Mouse (Mus musculus) spleen, adult 2 months (tissue): ENCODE measurements around the gene Cpne5.

Experiments
- CTCF ChIP-seq: fragments of 200-500 bp; IDR thresholded peaks from 2 replicates; pipeline ENCODE4 v1.5.1; 2011; ENCODE audit warnings: mild to moderate bottlenecking, inconsistent platforms; ENCODE audit not compliant: insufficient read depth, insufficient read length, insufficient replicate concordance; ENCODE audit errors: extremely low read depth
- POLR2A ChIP-seq: fragments of 200-500 bp; IDR thresholded peaks from 2 replicates; pipeline ENCODE4 v1.6.1; 2011; ENCODE audit warnings: low read depth, low read length, inconsistent platforms

DNA sequence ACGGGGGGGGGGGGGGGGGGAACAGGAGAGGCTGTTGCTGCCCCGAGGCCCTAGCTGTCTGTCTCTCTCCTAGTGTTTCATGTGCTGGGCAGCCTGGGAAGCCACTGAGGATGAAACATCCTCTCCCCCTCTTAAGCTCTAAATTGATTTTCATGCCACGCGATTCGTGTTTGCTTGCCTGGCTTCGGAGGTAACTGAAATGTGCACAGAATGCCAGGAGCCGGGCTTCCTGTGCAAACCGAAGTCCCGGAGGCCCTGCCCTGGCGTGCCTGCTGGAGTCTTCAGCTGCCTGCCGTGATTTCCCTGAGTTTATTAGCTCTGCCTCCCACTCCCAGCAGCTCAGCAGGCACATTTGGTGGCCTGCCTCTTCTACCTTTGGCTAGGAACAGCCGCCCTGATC lies 6.9 kb upstream of the Cpne5 start:
- TF ChIP-seq CTCF (no peak), POLR2A (no peak)
